Comparison of ENCODE assay signal across 17 mouse cellular contexts in the genomic region with DNA sequence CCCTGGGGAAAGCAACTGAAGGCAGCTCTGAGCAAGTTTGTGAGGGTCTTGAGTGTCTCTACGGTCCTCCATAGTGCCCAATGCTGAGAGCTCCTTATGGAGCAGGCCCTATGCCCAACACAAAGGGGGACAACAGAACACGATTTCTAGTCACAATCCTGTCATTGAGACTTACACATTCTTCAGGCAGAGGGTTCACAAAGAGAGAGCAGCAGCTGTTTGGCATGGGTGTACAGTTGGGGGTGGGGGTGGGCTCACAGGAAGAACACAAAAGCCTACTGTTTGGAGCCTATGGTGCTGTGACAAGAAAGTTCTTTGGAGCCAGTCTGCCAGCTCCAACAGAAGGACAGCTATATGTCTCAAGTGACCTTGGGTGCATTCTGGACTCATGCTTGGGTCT. TPM values are rescaled to one million over a fixed set of nuclear protein-coding genes. Genes with fewer than 3 reads are reported as not detected.
A peak's percentile ranks its signal among the peaks of the same experiment; 100 is the strongest.
DNase-seq lines count a peak whose midpoint lies in the region; ATAC-seq and TF ChIP-seq lines count a peak whose summit lies in the region.
"Had no signal": no experiment of that assay in that cellular context is flagged by ENCODE, and none has a peak within 500 bp of the region (broad histone marks: within the 10 kb centered on the region; RNA-seq: fewer than 3 reads in every experiment).

No protein-coding gene starts in this region.

- H3K27ac ChIP-seq in embryonic facial prominence, embryonic 11.5 days (replicated peaks; ENCODE audit: low read depth, low read length) = peak overlapping the region; percentile 8; the same call in 1 of the 2 replicates
- no peak overlapping the region for H3K27ac ChIP-seq in embryonic facial prominence, embryonic 10.5 days (replicated peaks)
- no peak overlapping the region for H3K27ac ChIP-seq in forebrain, embryonic 16.5 days (ENCODE audit: low read length)
- peak overlapping the region; percentile 50 for H3K27ac ChIP-seq in limb, embryonic 15.5 days
- no peak overlapping the region for H3K27ac ChIP-seq in lung, postnatal 0 days (ENCODE audit: low read length)
- H3K27ac ChIP-seq: heart, embryonic 15.5 days had no signal

- no peak for TF ChIP-seq EP300 in lung, postnatal 0 days (IDR thresholded peaks at IDR 0.05)

- H3K36me3 ChIP-seq in embryonic facial prominence, embryonic 11.5 days (replicated peaks; ENCODE audit: control insufficient read depth, insufficient read depth, low read depth, low read length) = peaks cover 22% of the 10 kb centered on the region
- peaks cover 100% of the 10 kb centered on the region for H3K36me3 ChIP-seq in embryonic facial prominence, embryonic 10.5 days (replicated peaks)
- H3K36me3 ChIP-seq in forebrain, embryonic 16.5 days (ENCODE audit: control insufficient read depth, insufficient read depth) = peaks cover 71% of the 10 kb centered on the region
- H3K36me3 ChIP-seq in limb, embryonic 15.5 days = peaks cover 96% of the 10 kb centered on the region
- H3K36me3 ChIP-seq in lung, postnatal 0 days (ENCODE audit: insufficient read depth, low read length) = peaks cover 53% of the 10 kb centered on the region

- H3K9ac ChIP-seq in embryonic facial prominence, embryonic 11.5 days (replicated peaks; ENCODE audit: low read length) = no peak overlapping the region
- no peak overlapping the region for H3K9ac ChIP-seq in forebrain, embryonic 16.5 days (replicated peaks; ENCODE audit: low read depth, low read length)
- no peak overlapping the region for H3K9ac ChIP-seq in limb, embryonic 15.5 days
- no peak overlapping the region for H3K9ac ChIP-seq in lung, postnatal 0 days (replicated peaks; ENCODE audit: low read depth)
- H3K9ac ChIP-seq: heart, embryonic 15.5 days had no signal

- no peak for DNase-seq in embryonic facial prominence, embryonic 11.5 days (ENCODE audit: low spot score)
- DNase-seq in embryonic facial prominence, embryonic 10.5 days (ENCODE audit: low spot score) = no peak
- peak; percentile 71 for DNase-seq in Muller cell, postnatal 12 days (ENCODE audit: inconsistent ontology term)
- DNase-seq in cerebellum, adult 9-10 months = no peak
- DNase-seq in lung, postnatal 0 days (ENCODE audit: low spot score) = no peak
- no peak for DNase-seq in adipocyte (ENCODE audit: low spot score)
- DNase-seq: cerebellum, adult 11 months; kidney, postnatal 10 days; layer of hippocampus, postnatal 36 days; lung, postnatal 14 days; spleen, adult 18-20 months had no signal

- WGBS in embryonic facial prominence, embryonic 11.5 days = 33% methylated on average over 2 of the region's 2 CpGs
- 46% methylated on average over 2 of the region's 2 CpGs for WGBS in embryonic facial prominence, embryonic 10.5 days
- 40% methylated on average over 2 of the region's 2 CpGs for WGBS in forebrain, embryonic 16.5 days
- 72% methylated on average over 2 of the region's 2 CpGs for whole genome bisulfite sequencing in limb, embryonic 15.5 days
- 65% methylated on average over 2 of the region's 2 CpGs for WGBS in lung, postnatal 0 days

- no peaks in the 10 kb centered on the region; the same call in 1 of the 2 replicates for H3K4me1 ChIP-seq in embryonic facial prominence, embryonic 11.5 days (ENCODE audit: control insufficient read depth, insufficient read depth, low read length)
- H3K4me1 ChIP-seq in embryonic facial prominence, embryonic 10.5 days = peaks cover 7% of the 10 kb centered on the region
- peaks cover 3% of the 10 kb centered on the region for H3K4me1 ChIP-seq in forebrain, embryonic 16.5 days (replicated peaks; ENCODE audit: control insufficient read depth, insufficient read depth, low read length)
- no peaks in the 10 kb centered on the region for H3K4me1 ChIP-seq in limb, embryonic 15.5 days
- no peaks in the 10 kb centered on the region for H3K4me1 ChIP-seq in lung, postnatal 0 days (ENCODE audit: insufficient read depth, low read depth, low read length)
- H3K4me1 ChIP-seq: heart, embryonic 15.5 days had no signal

- H3K27me3 ChIP-seq in embryonic facial prominence, embryonic 11.5 days (ENCODE audit: control insufficient read depth, insufficient read depth, low read length) = no peaks in the 10 kb centered on the region
- H3K27me3 ChIP-seq in embryonic facial prominence, embryonic 10.5 days (replicated peaks; ENCODE audit: low read depth, poor library complexity, severe bottlenecking) = no peaks in the 10 kb centered on the region
- H3K27me3 ChIP-seq in forebrain, embryonic 16.5 days (replicated peaks; ENCODE audit: control insufficient read depth, insufficient read depth, low read length) = no peaks in the 10 kb centered on the region
- H3K27me3 ChIP-seq in limb, embryonic 15.5 days = no peaks in the 10 kb centered on the region
- H3K27me3 ChIP-seq in lung, postnatal 0 days (replicated peaks; ENCODE audit: insufficient read depth, low read length) = no peaks in the 10 kb centered on the region
- H3K27me3 ChIP-seq: heart, embryonic 15.5 days had no signal

- TF ChIP-seq CTCF in lung, postnatal 0 days (IDR thresholded peaks at IDR 0.05) = no peak

- H3K9me3 ChIP-seq in embryonic facial prominence, embryonic 11.5 days (replicated peaks; ENCODE audit: control insufficient read depth, low read length) = no peaks in the 10 kb centered on the region
- H3K9me3 ChIP-seq in embryonic facial prominence, embryonic 10.5 days = no peaks in the 10 kb centered on the region
- H3K9me3 ChIP-seq in forebrain, embryonic 16.5 days (ENCODE audit: control insufficient read depth, low read length) = no peaks in the 10 kb centered on the region
- no peaks in the 10 kb centered on the region for H3K9me3 ChIP-seq in limb, embryonic 15.5 days
- no peaks in the 10 kb centered on the region for H3K9me3 ChIP-seq in lung, postnatal 0 days (ENCODE audit: low read length)
- H3K9me3 ChIP-seq: heart, embryonic 15.5 days had no signal

- H3K4me2 ChIP-seq in embryonic facial prominence, embryonic 11.5 days (ENCODE audit: low read depth, low read length) = no peak overlapping the region
- no peak overlapping the region for H3K4me2 ChIP-seq in forebrain, embryonic 16.5 days (ENCODE audit: low read length)
- no peak overlapping the region for H3K4me2 ChIP-seq in limb, embryonic 15.5 days
- H3K4me2 ChIP-seq in lung, postnatal 0 days (replicated peaks; ENCODE audit: low read depth, low read length) = no peak overlapping the region
- H3K4me2 ChIP-seq: heart, embryonic 15.5 days; liver, embryonic 11.5 days had no signal

- no peak overlapping the region for H3K4me3 ChIP-seq in embryonic facial prominence, embryonic 11.5 days (ENCODE audit: low read depth, low read length)
- H3K4me3 ChIP-seq in embryonic facial prominence, embryonic 10.5 days = no peak overlapping the region
- H3K4me3 ChIP-seq in forebrain, embryonic 16.5 days (replicated peaks; ENCODE audit: low read length) = no peak overlapping the region
- no peak overlapping the region for H3K4me3 ChIP-seq in limb, embryonic 15.5 days
- H3K4me3 ChIP-seq in lung, postnatal 0 days (ENCODE audit: low read depth, low read length) = no peak overlapping the region
- H3K4me3 ChIP-seq: heart, embryonic 15.5 days had no signal

- ATAC-seq in embryonic facial prominence, embryonic 11.5 days (replicated peaks; ENCODE audit: insufficient number of reproducible peaks, low FRiP score, low TSS enrichment, low read depth) = no peak
- peak; percentile 43; the same call in 1 of the 2 replicates for ATAC-seq in forebrain, embryonic 16.5 days
- ATAC-seq in limb, embryonic 15.5 days (ENCODE audit: insufficient number of reproducible peaks, low FRiP score, low TSS enrichment, low read depth) = no peak
- no peak for ATAC-seq in lung, postnatal 0 days
- ATAC-seq: inflammation-experienced regulatory T-cells, adult 6 months had no signal

RNA-seq across cellular contexts. Expression of gene Nppa, which starts 17.9 kb away (rescaled TPM):
- 1.9 and 19.5 TPM in 2 replicates for polyA plus RNA-seq in embryonic facial prominence, embryonic 11.5 days (2014; fragmentation: Nextera tagmentation; extraction: Ambion mirVana)
- 0.20 TPM in 1 of 2 replicates, not detected in the other for polyA plus RNA-seq in embryonic facial prominence, embryonic 10.5 days (2016; fragmentation: Nextera tagmentation; extraction: Ambion mirVana)
- 0.83 TPM in 1 of 2 replicates, not detected in the other for polyA plus RNA-seq in forebrain, embryonic 16.5 days (2015; fragmentation: Nextera tagmentation; extraction: Ambion mirVana)
- polyA plus RNA-seq in limb, embryonic 15.5 days (2015; fragmentation: Nextera tagmentation; extraction: Ambion mirVana) = not detected in 2 replicates
- polyA plus RNA-seq in lung, postnatal 0 days (2015; fragmentation: Nextera tagmentation; extraction: Ambion mirVana) = 1.6 and 2.8 TPM in 2 replicates
- polyA plus RNA-seq: inflammation-experienced regulatory T-cells, adult 6 months; testis, adult 2 months had no signal

RNA-seq across cellular contexts. Expression of gene Clcn6, which starts 20.2 kb away (rescaled TPM):
- 8.9 and 9.8 TPM in 2 replicates for polyA plus RNA-seq in embryonic facial prominence, embryonic 11.5 days (2014; fragmentation: Nextera tagmentation; extraction: Ambion mirVana)
- 10.3 and 12.0 TPM in 2 replicates for polyA plus RNA-seq in embryonic facial prominence, embryonic 10.5 days (2016; fragmentation: Nextera tagmentation; extraction: Ambion mirVana)
- polyA plus RNA-seq in forebrain, embryonic 16.5 days (2015; fragmentation: Nextera tagmentation; extraction: Ambion mirVana) = 34.3 and 40.6 TPM in 2 replicates
- 6.5 and 6.8 TPM in 2 replicates for polyA plus RNA-seq in limb, embryonic 15.5 days (2015; fragmentation: Nextera tagmentation; extraction: Ambion mirVana)
- polyA plus RNA-seq in lung, postnatal 0 days (2015; fragmentation: Nextera tagmentation; extraction: Ambion mirVana) = 3.5 and 4.1 TPM in 2 replicates

RNA-seq across cellular contexts. Expression of gene Mthfr, which starts 20.5 kb away (rescaled TPM):
- 13.5 and 14.1 TPM in 2 replicates for polyA plus RNA-seq in embryonic facial prominence, embryonic 11.5 days (2014; fragmentation: Nextera tagmentation; extraction: Ambion mirVana)
- 25.2 and 25.4 TPM in 2 replicates for polyA plus RNA-seq in embryonic facial prominence, embryonic 10.5 days (2016; fragmentation: Nextera tagmentation; extraction: Ambion mirVana)
- 17.3 and 22.0 TPM in 2 replicates for polyA plus RNA-seq in forebrain, embryonic 16.5 days (2015; fragmentation: Nextera tagmentation; extraction: Ambion mirVana)
- 23.0 and 24.7 TPM in 2 replicates for polyA plus RNA-seq in limb, embryonic 15.5 days (2015; fragmentation: Nextera tagmentation; extraction: Ambion mirVana)
- 14.0 and 14.2 TPM in 2 replicates for polyA plus RNA-seq in lung, postnatal 0 days (2015; fragmentation: Nextera tagmentation; extraction: Ambion mirVana)

RNA-seq across cellular contexts. Expression of gene Nppb, which starts 32.8 kb away (rescaled TPM):
- polyA plus RNA-seq in embryonic facial prominence, embryonic 11.5 days (2014; fragmentation: Nextera tagmentation; extraction: Ambion mirVana) = 0.57 and 1.0 TPM in 2 replicates
- 0.20 TPM in 1 of 2 replicates, not detected in the other for polyA plus RNA-seq in embryonic facial prominence, embryonic 10.5 days (2016; fragmentation: Nextera tagmentation; extraction: Ambion mirVana)
- polyA plus RNA-seq in forebrain, embryonic 16.5 days (2015; fragmentation: Nextera tagmentation; extraction: Ambion mirVana) = not detected in 2 replicates
- polyA plus RNA-seq in limb, embryonic 15.5 days (2015; fragmentation: Nextera tagmentation; extraction: Ambion mirVana) = 0.19 TPM in 1 of 2 replicates, not detected in the other
- polyA plus RNA-seq in lung, postnatal 0 days (2015; fragmentation: Nextera tagmentation; extraction: Ambion mirVana) = not detected in 2 replicates
- polyA plus RNA-seq: inflammation-experienced regulatory T-cells, adult 6 months; testis, adult 2 months had no signal

Comparison
In these comparisons a context has a peak if more than half of its experiments do, and no peak if none do; other contexts are left out.
1. H3K27ac ChIP-seq: peak in embryonic facial prominence, embryonic 11.5 days (single experiment) and limb, embryonic 15.5 days (single experiment); none in embryonic facial prominence, embryonic 10.5 days (single experiment), forebrain, embryonic 16.5 days (single experiment) and lung, postnatal 0 days (single experiment).